Mouse (Mus musculus) limb, embryonic 14.5 days (tissue): ENCODE data around the gene Blzf1. TPM values are rescaled to one million over a fixed set of nuclear protein-coding genes. Genes with fewer than 3 reads are reported as not detected.

Experiments used
- ATAC-seq: fragments of 200-750 bp; cut with Nextera tagmentation; 2 replicates; pipeline ENCODE4 v1.8.0; 2017; ENCODE audit warnings: low read depth, moderate number of reproducible peaks, moderate TSS enrichment; ENCODE audit not compliant: low FRiP score
- DNase-seq: peaks from one replicate; pipeline ENCODE4 v3.0.0-alpha.2; 2015; ENCODE audit warnings: low spot score
- H3K27ac ChIP-seq: fragments of 300-500 bp; sonication (generic); replicated peaks from 2 replicates; pipeline ENCODE4 v1.5.1; 2014; ENCODE audit warnings: low read depth, mild to moderate bottlenecking, low read length, moderate library complexity, mixed read lengths
- H3K27me3 ChIP-seq: fragments of 300-500 bp; sonication (generic); 2 replicates; pipeline ENCODE4 v1.6.1; 2014; ENCODE audit warnings: low read length, mixed read lengths; ENCODE audit not compliant: control insufficient read depth, insufficient read depth
- H3K36me3 ChIP-seq: fragments of 300-500 bp; sonication (generic); 2 replicates; pipeline ENCODE4 v1.6.1; 2014; ENCODE audit warnings: mild to moderate bottlenecking, low read length, moderate library complexity, mixed read lengths; ENCODE audit not compliant: control insufficient read depth, insufficient read depth
- H3K4me1 ChIP-seq: fragments of 300-500 bp; sonication (generic); 2 replicates; pipeline ENCODE4 v1.6.1; 2014; ENCODE audit warnings: antibody characterized with exemption, low read length, mixed read lengths; ENCODE audit not compliant: control insufficient read depth, insufficient read depth
- H3K4me2 ChIP-seq: fragments of 300-500 bp; sonication (generic); replicated peaks from 2 replicates; pipeline ENCODE4 v1.6.1; 2014; ENCODE audit warnings: low read depth, mild to moderate bottlenecking, low read length, moderate library complexity; ENCODE audit not compliant: severe bottlenecking
- H3K4me3 ChIP-seq: fragments of 300-500 bp; sonication (generic); replicated peaks from 2 replicates; pipeline ENCODE4 v1.5.1; 2014; ENCODE audit warnings: low read length
- H3K9ac ChIP-seq: fragments of 300-500 bp; sonication (generic); 2 replicates; pipeline ENCODE4 v1.6.1; 2014; ENCODE audit warnings: mild to moderate bottlenecking, low read depth, low read length, moderate library complexity; ENCODE audit not compliant: severe bottlenecking
- H3K9me3 ChIP-seq: fragments of 300-500 bp; sonication (generic); 2 replicates; pipeline ENCODE4 v1.6.1; 2016; ENCODE audit warnings: low read length; ENCODE audit not compliant: control insufficient read depth
- POLR2A ChIP-seq: fragments of 200-500 bp; IDR thresholded peaks from 2 replicates; pipeline ENCODE4 v1.8.0; 2012; ENCODE audit warnings: inconsistent platforms, mild to moderate bottlenecking, moderate library complexity, borderline replicate concordance; ENCODE audit not compliant: insufficient read depth, insufficient read length; ENCODE audit errors: extremely low read depth
- WGBS: fragments of 180-500 bp; shearing (Covaris S2); extraction: QIAGEN DNeasy Blood & Tissue Kit; methylation state at CpG from one replicate; pipeline ENCODE4 v1.1.7; 2014; 5-methylcytosine and 5-hydroxymethylcytosine counted together
- polyA plus RNA-seq, 2 experiments: library from polyadenylated mRNA; depleted of rRNA in 1 of 2; stranded (reverse) in 1 of 2; unstranded in 1 of 2; fragments of >200 nt; fragmentation: Nextera tagmentation in 1 of 2; extraction: Ambion mirVana in 1 of 2; gene quantifications; 2 replicates each; pipeline versions ENCODE4 v1.2.1 to v1.2.3; 2012 to 2014

The Blzf1 gene
- polyA plus RNA-seq, 2 experiments, result 18.1 to 30.0 TPM

DNA sequence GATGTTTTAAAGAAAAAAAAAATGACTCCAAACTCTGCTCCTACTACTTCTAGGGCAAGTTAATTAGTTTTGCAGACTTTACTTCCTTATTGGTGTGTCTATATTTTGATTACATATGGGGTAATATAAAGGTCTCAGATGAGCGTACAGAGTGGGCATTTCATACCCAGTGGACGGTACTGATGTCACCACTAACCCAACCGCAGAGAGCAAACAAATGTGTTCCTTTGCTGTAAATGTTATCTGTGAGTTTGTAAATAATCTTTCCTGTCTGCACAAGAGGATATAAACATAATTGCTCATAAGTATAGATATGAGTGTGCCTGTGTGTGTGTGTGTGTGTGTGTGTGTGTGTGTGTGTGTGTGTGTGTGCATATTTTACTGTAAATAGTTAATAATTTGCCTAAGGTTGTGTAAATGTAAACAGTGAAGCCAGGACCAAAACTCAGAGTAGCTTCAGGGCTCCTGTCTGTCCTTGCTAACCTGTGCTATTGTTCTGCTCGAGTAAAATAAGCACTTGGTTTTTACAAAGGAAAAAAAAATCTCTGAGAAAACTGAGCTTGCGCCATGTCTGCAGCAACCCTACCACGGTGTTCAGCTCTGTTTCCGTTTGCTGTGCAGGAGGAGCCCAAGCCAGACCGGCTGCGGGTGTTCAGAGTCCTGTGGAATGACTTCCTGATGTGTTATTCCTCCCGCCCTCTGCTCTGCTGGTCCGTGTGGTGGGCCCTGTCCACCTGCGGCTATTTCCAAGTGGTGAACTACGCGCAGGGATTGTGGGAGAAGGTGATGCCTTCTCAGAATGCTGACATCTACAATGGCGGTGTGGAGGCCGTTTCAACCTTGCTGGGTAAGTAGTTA is 46.9 kb downstream of the Blzf1 start:
- H3K4me1 ChIP-seq, result no peaks in the 10 kb centered on the region
- H3K9me3 ChIP-seq, result no peaks in the 10 kb centered on the region
- ATAC-seq (no peak), DNase-seq (no peak)
- no peak overlapping the region for H3K4me2 ChIP-seq
- no peak for TF ChIP-seq POLR2A
- no peak overlapping the region for H3K9ac ChIP-seq
- no peaks in the 10 kb centered on the region for H3K27me3 ChIP-seq
- no peak overlapping the region for H3K27ac ChIP-seq
- H3K36me3 ChIP-seq, result peaks cover 28% of the 10 kb centered on the region
- H3K4me3 ChIP-seq, result no peak overlapping the region
- WGBS, result 75% methylated on average over 16 of the region's 16 CpGs

DNA sequence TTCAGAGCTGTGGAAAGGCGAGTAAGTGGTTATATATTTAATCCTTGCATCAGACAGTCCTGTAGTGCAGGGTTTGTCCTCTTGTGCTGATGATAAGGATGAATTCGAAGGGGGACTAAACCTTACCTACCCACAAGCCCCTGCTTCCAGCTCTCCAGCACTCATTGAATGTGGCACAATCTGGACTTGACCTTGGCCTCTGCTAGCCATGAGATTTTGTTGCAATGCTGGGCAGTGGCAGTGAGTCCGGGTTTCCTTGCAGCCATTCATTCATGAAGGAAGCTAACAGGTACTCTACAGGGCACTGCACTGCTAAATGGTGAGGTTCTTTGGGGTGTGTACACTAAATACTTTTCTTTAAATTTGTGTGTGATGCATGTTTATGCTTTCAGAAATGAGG is 52.5 kb downstream of the Blzf1 start:
- ATAC-seq (no peak), DNase-seq (no peak)
- Histone ChIP-seq H3K36me3 (no peaks in the 10 kb centered on the region), H3K9me3 (no peaks in the 10 kb centered on the region), H3K4me2 (no peak overlapping the region), H3K27ac (no peak overlapping the region), H3K4me1 (peaks cover 6% of the 10 kb centered on the region), H3K9ac (no peak overlapping the region), H3K27me3 (0 out of 2 replicates have a peak, but pooled peaks cover 4% of the 10 kb centered on the region), H3K4me3 (no peak overlapping the region)
- 89% methylated on average over 3 of the region's 3 CpGs for WGBS
- TF ChIP-seq POLR2A, result no peak

DNA sequence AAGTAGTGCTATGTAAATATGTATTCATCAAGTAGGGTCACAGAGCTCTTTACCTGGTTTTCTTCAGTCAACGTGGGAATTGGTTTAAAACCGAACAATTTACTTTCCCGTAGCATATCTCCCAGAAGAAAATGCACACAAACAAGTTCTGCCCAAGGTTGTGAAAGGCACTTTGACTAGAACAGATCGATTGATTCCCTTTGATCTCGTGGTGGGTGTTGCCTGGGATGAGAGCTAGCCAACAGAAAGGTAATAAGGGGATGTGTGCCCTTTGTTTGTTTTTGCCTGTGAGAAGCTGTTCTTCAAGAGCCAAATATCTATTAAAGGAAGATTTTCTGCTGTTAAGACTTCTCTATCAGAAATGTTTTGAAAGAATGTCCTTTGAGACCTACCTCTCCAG is 54.7 kb downstream of the Blzf1 start:
- Histone ChIP-seq H3K9me3 (no peaks in the 10 kb centered on the region), H3K36me3 (no peaks in the 10 kb centered on the region), H3K27ac (no peak overlapping the region), H3K4me2 (no peak overlapping the region), H3K27me3 (0 out of 2 replicates have a peak, but pooled peaks cover 4% of the 10 kb centered on the region), H3K9ac (no peak overlapping the region), H3K4me3 (no peak overlapping the region), H3K4me1 (peaks cover 14% of the 10 kb centered on the region)
- 67% methylated on average over 5 of the region's 5 CpGs for whole genome bisulfite sequencing
- DNase-seq, result no peak
- no peak for ATAC-seq
- TF ChIP-seq POLR2A, result no peak

DNA sequence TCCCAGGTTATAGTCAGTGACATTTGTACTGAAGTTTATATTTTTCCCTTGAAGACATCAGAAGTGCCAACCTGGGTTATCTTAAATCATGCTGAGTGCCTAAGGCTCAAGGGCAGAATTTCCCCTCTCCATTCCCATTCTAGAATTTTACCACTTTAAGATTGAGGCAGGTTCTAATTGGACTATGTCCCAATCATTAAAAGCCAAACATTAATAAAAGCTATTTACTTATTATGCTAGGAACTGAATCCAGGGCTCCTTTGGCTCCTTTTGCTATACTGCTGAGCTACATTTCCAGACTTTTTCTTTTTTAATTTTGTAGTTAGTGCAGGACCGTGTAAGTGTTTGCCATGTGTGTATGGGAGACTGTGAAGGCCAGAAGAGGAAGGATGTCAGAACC is 55.9 kb downstream of the Blzf1 start:
- DNase-seq (no peak), ATAC-seq (no peak)
- Histone ChIP-seq H3K36me3 (no peaks in the 10 kb centered on the region), H3K9ac (no peak overlapping the region), H3K27me3 (0 out of 2 replicates have a peak, but pooled peaks cover 4% of the 10 kb centered on the region), H3K4me3 (no peak overlapping the region), H3K4me2 (no peak overlapping the region), H3K27ac (no peak overlapping the region), H3K4me1 (peaks cover 14% of the 10 kb centered on the region), H3K9me3 (no peaks in the 10 kb centered on the region)
- no peak for TF ChIP-seq POLR2A
- 86% methylated on average over 1 of the region's 1 CpGs for WGBS

DNA sequence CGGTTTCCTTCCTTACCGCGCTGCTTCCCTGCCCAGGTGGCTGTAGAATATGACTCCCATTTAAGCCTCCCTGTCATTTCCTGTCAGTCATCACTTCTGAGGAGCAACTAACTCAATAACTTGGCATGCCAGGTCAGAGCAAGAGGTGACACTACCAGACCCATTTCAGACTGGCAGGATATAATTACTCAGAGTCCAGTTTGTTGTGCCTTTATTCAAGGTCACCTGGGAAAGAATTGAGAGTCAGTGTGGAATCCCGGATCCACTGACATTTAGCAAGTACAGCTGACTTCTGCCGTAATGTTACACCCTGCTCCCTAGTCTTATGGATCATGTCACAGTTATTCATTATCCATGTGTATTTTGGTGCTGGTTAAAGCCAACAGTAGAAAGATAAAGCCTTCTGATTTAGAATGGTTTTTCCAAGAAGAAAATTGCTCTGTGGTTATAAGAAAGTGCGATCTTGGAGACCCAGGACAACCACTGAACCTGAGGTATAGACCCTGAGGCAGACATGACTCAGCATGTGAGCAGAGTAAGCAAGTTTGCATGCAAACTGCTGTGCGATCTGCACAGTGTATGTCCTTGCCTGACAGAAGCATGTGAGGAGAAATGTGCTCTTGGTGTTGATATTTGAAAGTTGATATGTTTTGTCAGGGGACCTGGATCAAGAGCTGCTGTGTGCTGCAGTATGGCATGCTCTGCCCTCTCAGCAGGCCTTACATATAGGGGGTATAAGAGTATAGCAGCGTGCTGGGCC is 56.7 kb downstream of the Blzf1 start:
- Histone ChIP-seq H3K9ac (no peak overlapping the region), H3K27ac (no peak overlapping the region), H3K4me1 (peaks cover 14% of the 10 kb centered on the region), H3K4me2 (peak overlapping the region; percentile 85), H3K27me3 (0 out of 2 replicates have a peak, but pooled peaks cover 4% of the 10 kb centered on the region), H3K9me3 (no peaks in the 10 kb centered on the region), H3K4me3 (peak overlapping the region; percentile 76), H3K36me3 (no peaks in the 10 kb centered on the region)
- no peak for TF ChIP-seq POLR2A
- 54% methylated on average over 8 of the region's 8 CpGs for WGBS
- peak; percentile 8 for DNase-seq
- ATAC-seq, result no peak
